Mouse (Mus musculus): ENCODE measurements around the gene R3hdm4. TPM values are rescaled to one million over a fixed set of nuclear protein-coding genes. Genes with fewer than 3 reads are reported as not detected.
"Not testable (repeated sequence)": the region's sequence is repeated elsewhere in the genome, so short reads cannot be mapped to it uniquely, and the experiment has no call there.

R3hdm4 gene
- 292 and 296 TPM in 2 replicates for polyA plus RNA-seq (2015; fragmentation: Nextera tagmentation; extraction: Ambion mirVana)

DNA sequence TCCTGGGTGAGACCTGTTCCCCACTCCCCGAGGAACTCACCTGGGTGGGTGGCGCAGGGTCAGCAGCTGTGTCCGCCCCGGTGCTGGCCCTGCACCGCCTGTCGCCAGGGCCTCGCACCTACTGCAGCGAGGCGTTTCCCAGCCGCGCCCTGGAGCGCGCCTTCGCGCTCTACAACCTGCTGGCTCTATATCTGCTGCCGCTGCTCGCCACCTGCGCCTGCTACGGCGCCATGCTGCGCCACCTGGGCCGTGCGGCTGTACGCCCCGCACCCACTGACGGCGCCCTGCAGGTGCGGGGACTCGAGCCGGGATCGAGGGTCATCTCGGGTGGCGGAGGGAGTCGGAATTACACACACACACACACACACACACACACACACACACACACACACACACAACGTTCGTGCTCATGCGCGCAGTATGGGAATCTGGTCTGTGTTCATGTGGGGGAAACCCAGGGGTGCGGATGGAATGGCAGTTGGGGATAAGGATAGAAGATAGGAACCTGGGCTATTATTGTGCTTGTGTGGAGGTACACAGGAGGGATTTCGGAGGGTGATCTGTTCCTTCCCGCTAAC is at the start of gene R3hdm4:
TSS of gene R3hdm4 (minus strand) at position 251 of the 578 bp plus-strand sequence.
- Histone ChIP-seq H3K4me1 (peaks cover 38% of the 10 kb centered on the region), H3K36me3 (replicated peaks) (no peaks in the 10 kb centered on the region), H3K4me2 (peak within 1 kb of the TSS; percentile 49), H3K9ac (peak within 1 kb of the TSS; percentile 36; the same call in 1 of the 2 replicates), H3K27me3 (replicated peaks) (peaks cover 62% of the 10 kb centered on the region), H3K4me3 (peak within 1 kb of the TSS; percentile 33), H3K27ac (no peak within 1 kb of the TSS), H3K9me3 (no peaks in the 10 kb centered on the region)
- no peak for ATAC-seq (replicated peaks)
- WGBS: 4% methylated on average over 41 of the region's 41 CpGs

DNA sequence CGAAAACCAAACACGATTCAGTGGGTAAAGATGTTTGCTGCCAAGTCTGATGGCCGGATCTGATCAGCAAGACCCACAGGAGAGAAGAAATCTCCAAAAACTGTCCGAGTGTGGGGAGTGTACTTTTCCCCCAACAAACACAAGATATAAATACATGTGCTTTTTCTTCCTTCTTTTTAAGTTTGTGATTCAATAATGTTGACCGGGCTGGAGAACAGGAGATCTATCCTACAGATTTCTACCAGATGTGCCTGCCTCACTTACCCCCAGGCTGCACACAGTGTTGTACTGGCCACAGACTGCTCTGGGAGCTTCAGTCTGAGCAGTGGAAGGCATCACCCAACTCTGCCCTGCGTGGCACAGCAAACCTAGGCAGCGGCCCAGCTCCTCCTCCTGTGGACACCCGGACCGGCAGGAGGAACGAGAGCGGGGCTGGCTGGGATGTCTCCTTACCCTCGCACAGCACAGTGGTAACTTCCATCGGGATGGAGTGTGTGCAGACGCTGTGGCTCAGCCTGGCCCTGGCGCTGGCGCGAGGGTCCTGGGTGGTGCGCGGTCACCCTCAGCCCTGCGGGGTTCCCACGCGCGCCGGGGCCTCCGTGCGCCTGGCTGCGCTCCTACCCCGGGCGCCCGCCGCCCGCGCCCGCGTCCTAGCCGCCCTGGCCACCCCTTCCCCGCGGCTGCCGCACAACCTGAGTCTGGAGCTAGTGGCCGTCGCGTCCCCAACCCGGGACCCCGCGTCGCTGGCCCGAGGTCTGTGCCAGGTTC is 49.6 kb upstream of the R3hdm4 start, which contains the start of gene Grin3b:
TSS of gene Grin3b (plus strand) at position 301 of the 768 bp plus-strand sequence.
- WGBS: 8% methylated on average over 47 of the region's 47 CpGs
- Histone ChIP-seq H3K27ac (no peak within 1 kb of the TSS), H3K9me3 (no peaks in the 10 kb centered on the region), H3K4me2 (peak within 1 kb of the TSS; percentile 51), H3K4me3 (peak within 1 kb of the TSS; percentile 30), H3K36me3 (replicated peaks) (peaks cover 15% of the 10 kb centered on the region), H3K27me3 (replicated peaks) (peaks cover 35% of the 10 kb centered on the region), H3K4me1 (peaks cover 8% of the 10 kb centered on the region), H3K9ac (peak within 1 kb of the TSS; percentile 4; the same call in 1 of the 2 replicates)
- ATAC-seq (replicated peaks): no peak

DNA sequence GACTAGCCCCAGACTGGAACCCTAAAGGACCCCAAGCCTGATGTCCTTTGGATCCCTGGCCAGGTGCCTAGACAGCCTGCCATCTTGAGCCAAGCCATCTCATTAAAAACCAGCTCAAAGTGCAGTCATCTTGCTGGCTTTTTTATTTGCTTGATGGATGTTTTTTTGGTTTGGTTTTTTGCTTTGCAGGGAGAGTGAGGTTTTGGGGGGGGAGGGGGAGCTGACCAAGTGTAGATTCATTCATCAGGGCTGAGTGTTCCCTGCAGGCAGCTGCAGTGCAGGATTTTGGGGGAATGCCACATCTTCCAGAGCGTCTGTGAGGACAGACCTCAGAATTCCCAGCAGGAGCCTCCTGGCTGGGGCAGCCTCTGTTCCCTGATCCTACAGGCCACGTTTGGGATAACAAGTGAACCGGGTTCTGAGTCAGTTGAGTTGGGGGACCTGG is 48.1 kb upstream of the R3hdm4 start:
- WGBS: 11% methylated on average over 3 of the region's 3 CpGs
- H3K27me3 ChIP-seq (replicated peaks): peaks cover 35% of the 10 kb centered on the region
- no peak for ATAC-seq (replicated peaks)

DNA sequence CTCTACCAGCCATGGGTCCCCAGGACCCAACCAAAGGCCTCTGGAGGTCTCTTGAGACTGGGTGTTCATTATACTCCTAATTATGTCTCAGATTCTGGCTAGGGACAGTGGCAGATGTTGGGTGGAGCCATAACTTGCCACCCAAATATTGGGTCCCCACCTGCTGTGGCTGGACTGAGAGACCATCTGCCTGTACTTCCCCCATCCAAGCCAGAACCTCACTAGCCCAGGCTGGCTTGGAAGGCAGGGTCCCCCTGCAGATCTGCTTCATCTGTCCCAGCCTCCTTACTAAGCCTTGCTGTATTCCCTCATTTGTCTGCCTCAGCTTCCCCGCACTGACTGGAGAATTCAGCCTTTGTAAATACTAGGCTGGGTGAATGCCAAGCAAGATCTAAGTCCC is 47.2 kb upstream of the R3hdm4 start:
- 80% methylated on average over 1 of the region's 1 CpGs for WGBS
- Histone ChIP-seq H3K9me3 (no peaks in the 10 kb centered on the region), H3K4me2 (no peak overlapping the region), H3K36me3 (replicated peaks) (peaks cover 17% of the 10 kb centered on the region; the same call in 1 of the 2 replicates), H3K27ac (no peak overlapping the region), H3K4me3 (no peak overlapping the region), H3K27me3 (replicated peaks) (peaks cover 35% of the 10 kb centered on the region), H3K9ac (no peak overlapping the region), H3K4me1 (peaks cover 8% of the 10 kb centered on the region)
- ATAC-seq (replicated peaks): no peak

More for the DNA sequence above, 48.1 kb upstream of the R3hdm4 start:
- Histone ChIP-seq H3K27ac (no peak overlapping the region), H3K9ac (no peak overlapping the region), H3K9me3 (no peaks in the 10 kb centered on the region), H3K36me3 (replicated peaks) (peaks cover 17% of the 10 kb centered on the region; the same call in 1 of the 2 replicates), H3K4me2 (no peak overlapping the region), H3K4me1 (peaks cover 8% of the 10 kb centered on the region), H3K4me3 (no peak overlapping the region)

DNA sequence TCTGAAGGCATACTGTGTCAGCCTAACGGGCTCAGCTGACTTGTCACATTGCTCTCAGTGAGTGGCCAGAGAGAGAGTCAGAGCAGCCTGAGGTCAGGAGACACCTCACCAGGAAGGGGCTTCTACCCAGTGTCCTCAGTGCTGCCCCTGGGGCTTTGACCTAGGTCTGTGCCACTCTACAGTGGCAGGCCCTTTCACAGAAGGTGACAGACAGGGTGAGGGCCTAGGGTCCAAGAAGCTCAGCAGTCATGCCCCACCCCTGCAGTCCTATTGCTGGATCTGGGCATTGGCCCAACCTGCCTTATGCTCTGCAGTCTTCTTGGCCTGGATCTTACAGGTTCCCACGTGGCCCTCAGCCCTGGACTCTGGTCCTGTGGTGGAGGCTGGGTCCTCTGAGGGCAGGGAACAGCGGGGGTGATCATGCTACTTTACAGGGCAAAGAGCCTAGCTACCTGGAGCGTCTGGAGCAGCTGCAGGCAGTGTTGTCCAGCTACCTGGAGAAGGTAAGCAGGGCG is 45.9 kb upstream of the R3hdm4 start:
- H3K27me3 ChIP-seq (replicated peaks): peaks cover 23% of the 10 kb centered on the region
- H3K9me3 ChIP-seq: no peaks in the 10 kb centered on the region
- peaks cover 26% of the 10 kb centered on the region; the same call in 1 of the 2 replicates for H3K36me3 ChIP-seq (replicated peaks)
- no peak overlapping the region for H3K27ac ChIP-seq
- ATAC-seq (replicated peaks): no peak
- H3K4me3 ChIP-seq: no peak overlapping the region
- no peak overlapping the region for H3K9ac ChIP-seq
- no peak overlapping the region for H3K4me2 ChIP-seq
- H3K4me1 ChIP-seq: peaks cover 8% of the 10 kb centered on the region
- 90% methylated on average over 5 of the region's 5 CpGs for WGBS

DNA sequence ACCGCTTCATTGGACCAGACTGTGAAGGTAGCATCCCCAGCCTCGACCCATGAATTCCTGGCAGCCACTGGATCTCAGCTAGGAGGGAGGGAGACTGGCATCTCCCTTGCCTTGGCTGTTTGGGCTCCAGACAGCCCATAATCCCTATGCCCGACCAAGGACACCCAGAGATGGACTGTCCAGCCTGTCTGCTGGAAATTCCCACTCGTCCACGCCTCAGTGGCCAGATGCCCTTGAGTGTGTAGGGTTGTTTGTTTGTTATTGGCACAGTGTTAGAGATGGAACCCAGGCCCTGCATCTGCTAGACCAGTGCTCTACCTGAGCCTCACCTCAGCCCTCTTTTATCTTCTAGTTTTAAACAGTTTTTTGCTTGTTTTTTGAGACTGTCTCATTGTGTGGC is 44.3 kb upstream of the R3hdm4 start:
- H3K9ac ChIP-seq: no peak overlapping the region
- peaks cover 9% of the 10 kb centered on the region for H3K4me1 ChIP-seq
- 92% methylated on average over 5 of the region's 5 CpGs for WGBS

DNA sequence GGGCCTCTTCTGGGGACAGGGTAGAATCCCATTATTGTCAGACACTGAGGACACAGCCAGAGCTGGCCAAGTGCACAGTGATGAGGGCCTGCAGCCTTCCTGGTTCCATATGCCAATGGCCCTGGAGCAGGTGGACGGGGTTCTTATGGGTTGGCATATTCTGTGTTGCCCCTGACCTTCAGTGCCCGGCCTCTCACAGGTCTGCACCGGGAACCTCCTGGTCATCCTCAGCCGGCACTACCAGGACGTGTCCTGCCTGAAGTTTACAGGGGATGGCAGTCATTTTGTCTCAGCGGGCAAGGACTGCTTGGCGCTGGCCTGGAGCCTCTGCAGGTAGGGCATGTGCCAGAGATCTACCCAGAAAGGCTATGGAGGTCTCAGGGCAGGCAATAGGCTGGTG is 43.7 kb upstream of the R3hdm4 start:
- peaks cover 26% of the 10 kb centered on the region; the same call in 1 of the 2 replicates for H3K36me3 ChIP-seq (replicated peaks)
- 95% methylated on average over 7 of the region's 7 CpGs for WGBS

More for the DNA sequence above, 44.3 kb upstream of the R3hdm4 start:
- H3K27ac ChIP-seq: no peak overlapping the region
- H3K36me3 ChIP-seq (replicated peaks): peaks cover 26% of the 10 kb centered on the region; the same call in 1 of the 2 replicates
- H3K27me3 ChIP-seq (replicated peaks): peaks cover 8% of the 10 kb centered on the region; the same call in 1 of the 2 replicates
- no peak for ATAC-seq (replicated peaks)
- H3K9me3 ChIP-seq: no peaks in the 10 kb centered on the region
- H3K4me3 ChIP-seq: no peak overlapping the region
- H3K4me2 ChIP-seq: no peak overlapping the region

DNA sequence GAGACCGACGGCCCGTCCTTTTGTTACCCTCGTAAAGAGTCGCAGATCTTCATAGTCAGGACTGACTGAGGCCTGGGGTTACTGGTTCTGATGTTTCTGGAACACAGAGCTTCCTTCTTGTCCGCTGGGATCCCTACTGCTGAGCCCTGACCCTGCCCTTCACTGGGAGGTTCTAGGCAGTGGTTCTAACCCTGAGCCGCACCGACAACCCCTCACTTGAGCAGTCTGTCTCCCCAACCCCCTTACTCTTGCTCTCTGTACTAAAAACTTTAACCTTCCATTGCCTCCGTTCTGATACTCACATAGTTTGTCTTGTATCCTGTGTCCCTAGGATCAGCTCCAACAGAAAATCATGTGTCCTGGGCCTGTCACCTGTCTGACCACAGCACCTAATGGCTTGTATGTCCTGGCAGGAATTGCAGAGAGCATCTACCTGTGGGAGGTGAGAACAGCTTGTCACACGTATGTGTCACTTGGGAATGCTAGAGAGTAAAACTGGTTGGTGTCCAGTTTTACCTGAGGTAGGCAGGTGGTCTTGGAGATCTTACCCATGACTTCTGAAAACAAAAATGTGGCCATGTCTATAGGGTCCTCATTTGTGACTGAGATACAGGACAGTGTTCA is 39.8 kb upstream of the R3hdm4 start:
- 0 out of 2 replicates have a peak overlapping the region, but pooled peaks have one; percentile 69 for H3K27ac ChIP-seq
- ATAC-seq (replicated peaks): peak; percentile 7; the same call in 1 of the 2 replicates
- 16% methylated on average over 10 of the region's 10 CpGs for WGBS

More for the DNA sequence above, 43.7 kb upstream of the R3hdm4 start:
- ATAC-seq (replicated peaks): no peak
- Histone ChIP-seq H3K9me3 (no peaks in the 10 kb centered on the region), H3K4me1 (peaks cover 9% of the 10 kb centered on the region), H3K4me3 (no peak overlapping the region), H3K27me3 (replicated peaks) (peaks cover 7% of the 10 kb centered on the region; the same call in 1 of the 2 replicates), H3K27ac (no peak overlapping the region), H3K4me2 (no peak overlapping the region), H3K9ac (no peak overlapping the region)

DNA sequence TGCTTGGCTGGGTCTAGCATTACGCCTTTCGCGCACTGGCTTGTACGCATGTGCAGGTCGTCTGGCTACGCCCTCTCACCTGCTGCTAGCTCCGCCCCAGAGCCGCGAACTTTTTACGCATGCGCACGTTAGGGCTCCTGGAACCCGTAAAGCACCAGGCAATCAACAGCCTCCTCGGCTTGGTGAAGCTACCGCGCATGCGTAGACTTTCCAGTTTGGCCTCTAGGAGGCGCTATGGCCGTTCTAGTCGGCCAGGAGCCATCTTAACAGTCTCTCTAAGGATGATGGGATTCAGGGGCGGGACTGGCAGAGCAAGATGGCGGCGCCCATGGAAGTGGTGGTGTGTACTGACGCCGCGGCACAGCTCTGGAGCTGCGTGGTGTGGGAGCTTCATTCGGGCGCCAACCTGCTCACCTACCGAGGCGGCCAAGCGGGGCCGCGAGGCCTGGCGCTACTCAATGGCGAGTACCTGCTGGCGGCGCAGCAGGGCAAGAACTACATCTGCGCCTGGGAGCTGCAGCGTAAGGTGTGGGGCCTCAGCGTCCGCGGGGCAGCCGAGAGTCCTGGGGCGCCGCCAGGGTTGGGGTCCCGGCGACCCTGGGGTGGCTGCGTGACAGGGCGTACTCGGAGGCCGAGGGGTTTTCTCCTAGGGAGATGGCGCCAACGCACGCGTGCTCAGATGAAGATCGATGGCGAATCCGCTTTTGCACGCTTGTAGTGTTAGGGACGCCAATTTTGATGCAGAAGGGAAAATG is 39.0 kb upstream of the R3hdm4 start, which contains the start of gene Wdr18:
TSS of gene Wdr18 (plus strand) at position 306 of the 755 bp plus-strand sequence.
- peak; percentile 98 for ATAC-seq (replicated peaks)
- Histone ChIP-seq H3K9me3 (no peaks in the 10 kb centered on the region), H3K9ac (peak within 1 kb of the TSS; percentile 56), H3K27ac (peak within 1 kb of the TSS; percentile 69), H3K4me2 (peak within 1 kb of the TSS; percentile 75), H3K36me3 (replicated peaks) (peaks cover 16% of the 10 kb centered on the region; the same call in 1 of the 2 replicates), H3K4me1 (peaks cover 9% of the 10 kb centered on the region), H3K27me3 (replicated peaks) (no peaks in the 10 kb centered on the region), H3K4me3 (peak within 1 kb of the TSS; percentile 58)
- WGBS: under 1% methylated on average over 61 of the region's 61 CpGs

More for the DNA sequence above, 39.8 kb upstream of the R3hdm4 start:
- H3K4me3 ChIP-seq: peak overlapping the region; percentile 58
- peak overlapping the region; percentile 56 for H3K9ac ChIP-seq
- no peaks in the 10 kb centered on the region for H3K9me3 ChIP-seq
- H3K36me3 ChIP-seq (replicated peaks): peaks cover 16% of the 10 kb centered on the region; the same call in 1 of the 2 replicates
- peaks cover 9% of the 10 kb centered on the region for H3K4me1 ChIP-seq
- H3K4me2 ChIP-seq: peak overlapping the region; percentile 75
- no peaks in the 10 kb centered on the region for H3K27me3 ChIP-seq (replicated peaks)

DNA sequence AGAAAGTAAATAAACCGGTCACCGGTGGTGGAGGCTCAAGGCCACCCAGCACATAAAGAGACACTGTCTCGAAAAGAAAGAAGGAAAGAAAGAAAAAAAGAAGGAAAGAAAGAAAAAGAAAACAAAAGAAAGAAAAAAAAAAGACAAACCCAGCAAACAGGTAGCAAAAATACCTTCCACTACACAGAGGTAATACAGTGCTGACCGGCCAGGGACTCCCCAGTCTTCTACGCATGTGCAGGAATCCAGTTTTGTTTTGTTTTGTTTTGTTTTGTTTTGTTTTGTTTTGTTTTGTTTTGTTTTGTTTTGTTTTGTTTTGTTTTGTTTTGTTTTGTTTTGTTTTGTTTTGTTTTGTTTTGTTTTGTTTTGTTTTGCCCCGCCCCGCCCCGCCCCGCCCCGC is 38.4 kb upstream of the R3hdm4 start:
- not testable (repeated sequence) for H3K27ac ChIP-seq; H3K4me1 ChIP-seq; ATAC-seq (replicated peaks); H3K27me3 ChIP-seq (replicated peaks); H3K9me3 ChIP-seq; H3K9ac ChIP-seq
- H3K4me3 ChIP-seq: peak overlapping the region; percentile 58
- WGBS: 35% methylated on average over 10 of the region's 10 CpGs
- peak overlapping the region; percentile 75 for H3K4me2 ChIP-seq
- peaks cover 11% of the 10 kb centered on the region; the same call in 1 of the 2 replicates for H3K36me3 ChIP-seq (replicated peaks)

DNA sequence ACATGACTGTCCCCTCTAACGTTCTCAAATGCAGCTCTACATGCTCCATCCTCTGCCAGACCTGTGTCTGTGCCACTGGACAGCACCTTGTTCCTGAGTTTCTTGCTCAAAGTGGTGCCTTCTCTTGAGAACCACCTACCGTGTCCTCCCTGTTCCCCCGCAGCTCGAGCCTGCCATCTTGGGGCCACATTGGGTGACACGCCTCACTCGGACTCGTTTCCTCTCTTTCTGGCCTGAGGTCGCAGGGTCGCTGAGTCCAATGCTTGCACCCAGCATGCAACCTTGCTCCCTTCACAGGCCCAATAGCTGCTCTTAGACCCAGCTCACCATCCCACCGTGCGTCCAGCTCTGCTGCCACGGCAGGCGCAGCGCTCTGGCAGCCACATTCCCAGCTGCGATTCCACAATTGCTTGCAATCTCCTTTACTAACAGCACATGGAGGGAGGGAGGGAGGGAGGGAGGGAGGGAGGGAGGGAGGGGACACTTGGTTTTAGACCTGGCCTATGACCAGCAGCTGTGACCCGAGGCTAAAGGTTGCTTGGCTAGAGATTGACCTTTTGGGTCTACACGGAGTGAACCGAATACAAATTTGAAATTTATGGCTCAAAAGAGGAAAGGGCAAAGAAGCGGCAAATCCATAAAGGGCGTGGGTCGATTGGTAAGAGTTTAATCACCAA is 37.3 kb upstream of the R3hdm4 start:
- H3K4me3 ChIP-seq: no peak overlapping the region
- H3K4me2 ChIP-seq: peak overlapping the region; percentile 8; the same call in 1 of the 2 replicates
- 13% methylated on average over 21 of the region's 21 CpGs for WGBS
- H3K27ac ChIP-seq: no peak overlapping the region
- H3K36me3 ChIP-seq (replicated peaks): peaks cover 9% of the 10 kb centered on the region; the same call in 1 of the 2 replicates
- H3K9me3 ChIP-seq: no peaks in the 10 kb centered on the region
- no peaks in the 10 kb centered on the region for H3K27me3 ChIP-seq (replicated peaks)
- H3K9ac ChIP-seq: no peak overlapping the region
- peaks cover 9% of the 10 kb centered on the region for H3K4me1 ChIP-seq
- no peak for ATAC-seq (replicated peaks)

All from midbrain, embryonic 15.5 days (tissue).